Mouse (Mus musculus): ENCODE measurements around the gene St3gal4. TPM values are rescaled to one million over a fixed set of nuclear protein-coding genes. Genes with fewer than 3 reads are reported as not detected.
"Not testable (repeated sequence)": the region's sequence is repeated elsewhere in the genome, so short reads cannot be mapped to it uniquely, and the experiment has no call there.

The St3gal4 gene
- polyA plus RNA-seq, 1 experiment from 2014 or later: 26.5 TPM

- ATAC-seq: no peak
- TF ChIP-seq EP300 (IDR thresholded peaks at IDR 0.05; ENCODE audit: low read depth): no peak
- no peak for TF ChIP-seq CTCF (IDR thresholded peaks at IDR 0.05; ENCODE audit: low read depth)
- no peak overlapping the region for H3K4me3 ChIP-seq (ENCODE audit: low read depth, low read length)
- no peak overlapping the region for H3K4me2 ChIP-seq (ENCODE audit: low read depth, low read length)
- peaks cover 6% of the 10 kb centered on the region; the same call in 1 of the 2 replicates for H3K36me3 ChIP-seq (replicated peaks; ENCODE audit: insufficient read depth, low read length)
- WGBS (ENCODE audit: insufficient replicate concordance): 83% methylated on average over 7 of the region's 7 CpGs
- no peaks in the 10 kb centered on the region for H3K27me3 ChIP-seq (ENCODE audit: insufficient read depth, low read length)
- H3K4me1 ChIP-seq (ENCODE audit: insufficient read depth): no peaks in the 10 kb centered on the region
- no peak for DNase-seq
- H3K9me3 ChIP-seq (ENCODE audit: low read length): no peaks in the 10 kb centered on the region
- H3K9ac ChIP-seq (replicated peaks): no peak overlapping the region
- H3K27ac ChIP-seq (ENCODE audit: low read depth): 0 out of 2 replicates have a peak overlapping the region, but pooled peaks have one; percentile 5
Observed at GRCm38 (mm10) chr9:35161721-35162120, 42.7 kb upstream of the St3gal4 start.

GRCm38 (mm10) chr9:35160662-35161061 is 41.6 kb upstream of the St3gal4 start:
- Histone ChIP-seq H3K4me2 (ENCODE audit: low read depth, low read length) (no peak overlapping the region), H3K9ac (replicated peaks) (no peak overlapping the region), H3K27me3 (ENCODE audit: insufficient read depth, low read length) (no peaks in the 10 kb centered on the region), H3K4me1 (ENCODE audit: insufficient read depth) (no peaks in the 10 kb centered on the region), H3K36me3 (replicated peaks; ENCODE audit: insufficient read depth, low read length) (peaks cover 6% of the 10 kb centered on the region; the same call in 1 of the 2 replicates), H3K9me3 (ENCODE audit: low read length) (no peaks in the 10 kb centered on the region), H3K4me3 (ENCODE audit: low read depth, low read length) (no peak overlapping the region), H3K27ac (ENCODE audit: low read depth) (no peak overlapping the region)
- DNase-seq (no peak), ATAC-seq (no peak)
- TF ChIP-seq EP300 (IDR thresholded peaks at IDR 0.05; ENCODE audit: low read depth): no peak
- no peak for TF ChIP-seq CTCF (IDR thresholded peaks at IDR 0.05; ENCODE audit: low read depth)
- 74% methylated on average over 2 of the region's 2 CpGs for WGBS (ENCODE audit: insufficient replicate concordance)

GRCm38 (mm10) chr9:35158477-35158876 is 39.4 kb upstream of the St3gal4 start:
- Histone ChIP-seq H3K4me3 (ENCODE audit: low read depth, low read length) (no peak overlapping the region), H3K36me3 (replicated peaks; ENCODE audit: insufficient read depth, low read length) (peaks cover 6% of the 10 kb centered on the region; the same call in 1 of the 2 replicates), H3K27me3 (ENCODE audit: insufficient read depth, low read length) (no peaks in the 10 kb centered on the region), H3K4me2 (ENCODE audit: low read depth, low read length) (no peak overlapping the region), H3K4me1 (ENCODE audit: insufficient read depth) (no peaks in the 10 kb centered on the region), H3K27ac (ENCODE audit: low read depth) (no peak overlapping the region), H3K9me3 (ENCODE audit: low read length) (no peaks in the 10 kb centered on the region), H3K9ac (replicated peaks) (no peak overlapping the region)
- TF ChIP-seq EP300 (IDR thresholded peaks at IDR 0.05; ENCODE audit: low read depth) (no peak), CTCF (IDR thresholded peaks at IDR 0.05; ENCODE audit: low read depth) (no peak)
- no peak for ATAC-seq
- WGBS (ENCODE audit: insufficient replicate concordance): 73% methylated on average over 3 of the region's 3 CpGs
- no peak for DNase-seq

GRCm38 (mm10) chr9:35156862-35157261 is 37.8 kb upstream of the St3gal4 start:
- Histone ChIP-seq H3K9ac (replicated peaks) (no peak overlapping the region), H3K9me3 (ENCODE audit: low read length) (no peaks in the 10 kb centered on the region), H3K4me3 (ENCODE audit: low read depth, low read length) (no peak overlapping the region), H3K4me2 (ENCODE audit: low read depth, low read length) (no peak overlapping the region), H3K36me3 (replicated peaks; ENCODE audit: insufficient read depth, low read length) (no peaks in the 10 kb centered on the region), H3K4me1 (ENCODE audit: insufficient read depth) (no peaks in the 10 kb centered on the region), H3K27ac (ENCODE audit: low read depth) (0 out of 2 replicates have a peak overlapping the region, but pooled peaks have one; percentile 34), H3K27me3 (ENCODE audit: insufficient read depth, low read length) (no peaks in the 10 kb centered on the region)
- ATAC-seq: no peak
- TF ChIP-seq EP300 (IDR thresholded peaks at IDR 0.05; ENCODE audit: low read depth) (no peak), CTCF (IDR thresholded peaks at IDR 0.05; ENCODE audit: low read depth) (no peak)
- 69% methylated on average over 4 of the region's 4 CpGs for WGBS (ENCODE audit: insufficient replicate concordance)
- DNase-seq: no peak

- Histone ChIP-seq H3K9ac (replicated peaks) (no peak overlapping the region), H3K4me3 (ENCODE audit: low read depth, low read length) (no peak overlapping the region), H3K27ac (ENCODE audit: low read depth) (peak overlapping the region; percentile 34; the same call in 1 of the 2 replicates), H3K4me1 (ENCODE audit: insufficient read depth) (no peaks in the 10 kb centered on the region), H3K27me3 (ENCODE audit: insufficient read depth, low read length) (no peaks in the 10 kb centered on the region), H3K9me3 (ENCODE audit: low read length) (no peaks in the 10 kb centered on the region), H3K36me3 (replicated peaks; ENCODE audit: insufficient read depth, low read length) (no peaks in the 10 kb centered on the region), H3K4me2 (ENCODE audit: low read depth, low read length) (no peak overlapping the region)
- no peak for ATAC-seq
- TF ChIP-seq CTCF (IDR thresholded peaks at IDR 0.05; ENCODE audit: low read depth): no peak
- TF ChIP-seq EP300 (IDR thresholded peaks at IDR 0.05; ENCODE audit: low read depth): no peak
- no peak for DNase-seq
- WGBS (ENCODE audit: insufficient replicate concordance): 85% methylated on average over 5 of the region's 5 CpGs
Observed at GRCm38 (mm10) chr9:35156002-35156710, 37.1 kb upstream of the St3gal4 start.

GRCm38 (mm10) chr9:35152923-35153322 is 33.9 kb upstream of the St3gal4 start:
- Histone ChIP-seq H3K27ac (ENCODE audit: low read depth) (no peak overlapping the region), H3K4me3 (ENCODE audit: low read depth, low read length) (no peak overlapping the region), H3K4me2 (ENCODE audit: low read depth, low read length) (no peak overlapping the region), H3K9me3 (ENCODE audit: low read length) (no peaks in the 10 kb centered on the region), H3K4me1 (ENCODE audit: insufficient read depth) (no peaks in the 10 kb centered on the region), H3K36me3 (replicated peaks; ENCODE audit: insufficient read depth, low read length) (no peaks in the 10 kb centered on the region), H3K27me3 (ENCODE audit: insufficient read depth, low read length) (no peaks in the 10 kb centered on the region), H3K9ac (replicated peaks) (no peak overlapping the region)
- no peak for TF ChIP-seq EP300 (IDR thresholded peaks at IDR 0.05; ENCODE audit: low read depth)
- no peak for TF ChIP-seq CTCF (IDR thresholded peaks at IDR 0.05; ENCODE audit: low read depth)
- DNase-seq: no peak
- no peak for ATAC-seq
- WGBS (ENCODE audit: insufficient replicate concordance): 79% methylated on average over 1 of the region's 1 CpGs

- not testable (repeated sequence) for H3K9me3 ChIP-seq (ENCODE audit: low read length); H3K9ac ChIP-seq (replicated peaks); H3K27ac ChIP-seq (ENCODE audit: low read depth); H3K4me1 ChIP-seq (ENCODE audit: insufficient read depth); H3K4me2 ChIP-seq (ENCODE audit: low read depth, low read length); H3K4me3 ChIP-seq (ENCODE audit: low read depth, low read length); ATAC-seq; H3K27me3 ChIP-seq (ENCODE audit: insufficient read depth, low read length); DNase-seq; H3K36me3 ChIP-seq (replicated peaks; ENCODE audit: insufficient read depth, low read length)
Observed at GRCm38 (mm10) chr9:35148822-35149221, 29.8 kb upstream of the St3gal4 start.

- ATAC-seq: not testable (repeated sequence)
- 91% methylated on average over 14 of the region's 14 CpGs for WGBS (ENCODE audit: insufficient replicate concordance)
Observed at GRCm38 (mm10) chr9:35147261-35147660, 28.2 kb upstream of the St3gal4 start.

More at GRCm38 (mm10) chr9:35147261-35147660, 28.2 kb upstream of the St3gal4 start:
- not testable (repeated sequence) for DNase-seq; H3K4me2 ChIP-seq (ENCODE audit: low read depth, low read length); H3K9ac ChIP-seq (replicated peaks); H3K9me3 ChIP-seq (ENCODE audit: low read length); H3K4me1 ChIP-seq (ENCODE audit: insufficient read depth); H3K27me3 ChIP-seq (ENCODE audit: insufficient read depth, low read length); H3K27ac ChIP-seq (ENCODE audit: low read depth); H3K4me3 ChIP-seq (ENCODE audit: low read depth, low read length); H3K36me3 ChIP-seq (replicated peaks; ENCODE audit: insufficient read depth, low read length)
